Comparison of ENCODE assay signal across 22 mouse cellular contexts in genomic region chr19:47885886-47886285, GRCm38 (mm10). TPM values are rescaled to one million over a fixed set of nuclear protein-coding genes. Genes with fewer than 3 reads are reported as not detected.
A peak's percentile ranks its signal among the peaks of the same experiment; 100 is the strongest.
DNase-seq lines count a peak whose midpoint lies in the region; ATAC-seq and TF ChIP-seq lines count a peak whose summit lies in the region.
"Had no signal": no experiment of that assay in that cellular context is flagged by ENCODE, and none has a peak within 500 bp of the region (broad histone marks: within the 10 kb centered on the region; RNA-seq: fewer than 3 reads in every experiment).

No protein-coding gene starts in this region.

- no peak for TF ChIP-seq CTCF in lung, postnatal 0 days (IDR thresholded peaks at IDR 0.05)

- H3K27me3 ChIP-seq in heart, embryonic 12.5 days (replicated peaks): no peaks in the 10 kb centered on the region
- H3K27me3 ChIP-seq in kidney, embryonic 15.5 days: no peaks in the 10 kb centered on the region
- H3K27me3 ChIP-seq in lung, postnatal 0 days (replicated peaks; ENCODE audit: insufficient read depth, low read length): no peaks in the 10 kb centered on the region
- H3K27me3 ChIP-seq: embryonic facial prominence, embryonic 15.5 days; stomach, embryonic 15.5 days had no signal

- no peaks in the 10 kb centered on the region for H3K9me3 ChIP-seq in heart, embryonic 12.5 days (replicated peaks)
- H3K9me3 ChIP-seq in kidney, embryonic 15.5 days (replicated peaks): no peaks in the 10 kb centered on the region
- H3K9me3 ChIP-seq in lung, postnatal 0 days (ENCODE audit: low read length): no peaks in the 10 kb centered on the region
- H3K9me3 ChIP-seq: embryonic facial prominence, embryonic 15.5 days; forebrain, embryonic 10.5 days; megakaryocyte, embryonic 14.5 days; stomach, embryonic 15.5 days had no signal

- H3K36me3 ChIP-seq in heart, embryonic 12.5 days: no peaks in the 10 kb centered on the region
- H3K36me3 ChIP-seq in kidney, embryonic 15.5 days: no peaks in the 10 kb centered on the region
- no peaks in the 10 kb centered on the region for H3K36me3 ChIP-seq in lung, postnatal 0 days (ENCODE audit: insufficient read depth, low read length)
- H3K36me3 ChIP-seq: embryonic facial prominence, embryonic 15.5 days; forebrain, embryonic 10.5 days; G1E; stomach, embryonic 15.5 days had no signal

- 42% methylated on average over 11 of the region's 11 CpGs for WGBS in heart, embryonic 12.5 days
- 75% methylated on average over 11 of the region's 11 CpGs for WGBS in kidney, embryonic 15.5 days
- WGBS in lung, postnatal 0 days: 54% methylated on average over 11 of the region's 11 CpGs

- intact Hi-C loops in heart, postnatal 36 days (cut with DNase I): loop anchor here (2.0 kb wide), 1 partner anchor 33 kb away; the partner anchor contains the start of genes Cfap43 and Itprip

- no peak for DNase-seq in heart, postnatal 36 days
- no peak for DNase-seq in kidney, postnatal 36 days
- peak; percentile 16 for DNase-seq in lung, postnatal 0 days (ENCODE audit: low spot score)
- DNase-seq in lung, postnatal 10 days: no peak
- no peak for DNase-seq in layer of hippocampus, postnatal 36 days
- DNase-seq: adrenal gland, postnatal 25 days; cerebellum, adult 11-12 months; cerebellum, postnatal 25 days; forebrain, postnatal 0 days; retina, postnatal 1 day; thymus, adult 18-20 months had no signal

- H3K4me1 ChIP-seq in heart, embryonic 12.5 days (replicated peaks): peaks cover 50% of the 10 kb centered on the region
- peaks cover 56% of the 10 kb centered on the region for H3K4me1 ChIP-seq in kidney, embryonic 15.5 days
- peaks cover 8% of the 10 kb centered on the region; the same call in 1 of the 2 replicates for H3K4me1 ChIP-seq in lung, postnatal 0 days (ENCODE audit: insufficient read depth, low read depth, low read length)

- H3K27ac ChIP-seq in heart, embryonic 12.5 days (ENCODE audit: poor library complexity, severe bottlenecking): peak overlapping the region; percentile 49
- peak overlapping the region; percentile 56 for H3K27ac ChIP-seq in kidney, embryonic 15.5 days
- H3K27ac ChIP-seq in lung, postnatal 0 days (ENCODE audit: low read length): 0 out of 2 replicates have a peak overlapping the region, but pooled peaks have one; percentile 39
- H3K27ac ChIP-seq: embryonic facial prominence, embryonic 15.5 days; forebrain, embryonic 10.5 days; stomach, embryonic 15.5 days had no signal

- no peak for ATAC-seq in heart, embryonic 12.5 days (ENCODE audit: insufficient number of reproducible peaks, low FRiP score)
- no peak for ATAC-seq in kidney, embryonic 15.5 days (replicated peaks; ENCODE audit: low FRiP score)
- ATAC-seq in lung, postnatal 0 days: no peak
- ATAC-seq in monocyte, adult 5-6 weeks (replicated peaks; ENCODE audit: insufficient number of reproducible peaks, low FRiP score, low TSS enrichment, poor library complexity, severe bottlenecking): no peak
- ATAC-seq: forebrain, postnatal 0 days had no signal

- no peak overlapping the region for H3K4me2 ChIP-seq in heart, embryonic 12.5 days
- no peak overlapping the region for H3K4me2 ChIP-seq in kidney, embryonic 15.5 days
- H3K4me2 ChIP-seq in lung, postnatal 0 days (replicated peaks; ENCODE audit: low read depth, low read length): no peak overlapping the region
- H3K4me2 ChIP-seq: embryonic facial prominence, embryonic 15.5 days; stomach, embryonic 15.5 days had no signal

- TF ChIP-seq EP300 in lung, postnatal 0 days (IDR thresholded peaks at IDR 0.05): no peak

- H3K4me3 ChIP-seq in heart, embryonic 12.5 days: no peak overlapping the region
- H3K4me3 ChIP-seq in kidney, embryonic 15.5 days (replicated peaks): no peak overlapping the region
- no peak overlapping the region for H3K4me3 ChIP-seq in lung, postnatal 0 days (ENCODE audit: low read depth, low read length)
- H3K4me3 ChIP-seq: embryonic facial prominence, embryonic 15.5 days; forebrain, embryonic 10.5 days; megakaryocyte, embryonic 14.5 days; stomach, embryonic 15.5 days had no signal

- H3K9ac ChIP-seq in heart, embryonic 12.5 days: no peak overlapping the region
- no peak overlapping the region for H3K9ac ChIP-seq in kidney, embryonic 15.5 days
- no peak overlapping the region for H3K9ac ChIP-seq in lung, postnatal 0 days (replicated peaks; ENCODE audit: low read depth)
- H3K9ac ChIP-seq: embryonic facial prominence, embryonic 15.5 days; forebrain, postnatal 0 days; stomach, embryonic 15.5 days had no signal

RNA-seq across cellular contexts. Expression of gene Gsto2, which starts 20.6 kb away (rescaled TPM):
- 0.76 and 1.3 TPM in 2 replicates for polyA plus RNA-seq in heart, embryonic 12.5 days (2016; fragmentation: Nextera tagmentation; extraction: Ambion mirVana)
- 1 to 10 TPM; 2.1 to 2.3 TPM for total RNA-seq in heart, postnatal 36 days (2021)
- 1.6 and 2.0 TPM in 2 replicates for polyA plus RNA-seq in kidney, embryonic 15.5 days (2015; fragmentation: Nextera tagmentation; extraction: Ambion mirVana)
- polyA plus RNA-seq in lung, postnatal 0 days (2015; fragmentation: Nextera tagmentation; extraction: Ambion mirVana): 2.1 TPM in 2 replicates
- total RNA-seq in monocyte, adult 5-6 weeks (2017): 0.43 TPM in 1 of 3 replicates, not detected in the others
- total RNA-seq in layer of hippocampus, postnatal 36 days (2021): 1 to 10 TPM; 2.7 to 3.1 TPM

RNA-seq across cellular contexts. Expression of gene Gsto1, which starts 31.1 kb away (rescaled TPM):
- polyA plus RNA-seq in heart, embryonic 12.5 days (2016; fragmentation: Nextera tagmentation; extraction: Ambion mirVana): 81.4 and 84.0 TPM in 2 replicates
- total RNA-seq in heart, postnatal 36 days (2021): 100 to 1,000 TPM; 171 to 196 TPM
- polyA plus RNA-seq in kidney, embryonic 15.5 days (2015; fragmentation: Nextera tagmentation; extraction: Ambion mirVana): 115 and 119 TPM in 2 replicates
- 147 and 172 TPM in 2 replicates for polyA plus RNA-seq in lung, postnatal 0 days (2015; fragmentation: Nextera tagmentation; extraction: Ambion mirVana)
- total RNA-seq in monocyte, adult 5-6 weeks (2017): 50.9 to 119 TPM (median 77.1 TPM) in 3 replicates
- total RNA-seq in layer of hippocampus, postnatal 36 days (2021): 10 to 100 TPM; 46.5 to 50.0 TPM

RNA-seq across cellular contexts. Expression of gene Cfap43, which starts 33.2 kb away (rescaled TPM):
- polyA plus RNA-seq in heart, embryonic 12.5 days (2016; fragmentation: Nextera tagmentation; extraction: Ambion mirVana): 0.10 and 0.19 TPM in 2 replicates
- not detected for total RNA-seq in heart, postnatal 36 days (2021)
- polyA plus RNA-seq in kidney, embryonic 15.5 days (2015; fragmentation: Nextera tagmentation; extraction: Ambion mirVana): 0.06 TPM in 2 replicates
- 4.9 and 6.3 TPM in 2 replicates for polyA plus RNA-seq in lung, postnatal 0 days (2015; fragmentation: Nextera tagmentation; extraction: Ambion mirVana)
- total RNA-seq in monocyte, adult 5-6 weeks (2017): 0.19 to 1.3 TPM (median 0.19 TPM) in 3 replicates
- total RNA-seq in layer of hippocampus, postnatal 36 days (2021): 1 to 10 TPM; 1.2 to 1.7 TPM
- total RNA-seq: adrenal gland, postnatal 25 days; gastrocnemius, adult 18-20 months had no signal
- polyA plus RNA-seq: G1E; liver, embryonic 16.5 days had no signal

RNA-seq across cellular contexts. Expression of gene Itprip, which starts 33.2 kb away (rescaled TPM):
- polyA plus RNA-seq in heart, embryonic 12.5 days (2016; fragmentation: Nextera tagmentation; extraction: Ambion mirVana): 24.4 and 25.5 TPM in 2 replicates
- 10 to 100 TPM in 1 of 2 experiments, 1 to 10 TPM in 1; 9.9 to 15.1 TPM for total RNA-seq in heart, postnatal 36 days (2021)
- polyA plus RNA-seq in kidney, embryonic 15.5 days (2015; fragmentation: Nextera tagmentation; extraction: Ambion mirVana): 15.6 and 19.4 TPM in 2 replicates
- 15.6 and 15.9 TPM in 2 replicates for polyA plus RNA-seq in lung, postnatal 0 days (2015; fragmentation: Nextera tagmentation; extraction: Ambion mirVana)
- total RNA-seq in monocyte, adult 5-6 weeks (2017): 27.6 to 28.1 TPM (median 28.1 TPM) in 3 replicates
- total RNA-seq in layer of hippocampus, postnatal 36 days (2021): 1 to 10 TPM; 1.0 to 1.9 TPM

RNA-seq across cellular contexts. Expression of gene Cfap58, which starts 51.6 kb away (rescaled TPM):
- not detected in 2 replicates for polyA plus RNA-seq in heart, embryonic 12.5 days (2016; fragmentation: Nextera tagmentation; extraction: Ambion mirVana)
- 1 to 10 TPM; 2.1 to 2.2 TPM for total RNA-seq in heart, postnatal 36 days (2021)
- 0.09 TPM in 1 of 2 replicates, not detected in the other for polyA plus RNA-seq in kidney, embryonic 15.5 days (2015; fragmentation: Nextera tagmentation; extraction: Ambion mirVana)
- 2.0 and 2.6 TPM in 2 replicates for polyA plus RNA-seq in lung, postnatal 0 days (2015; fragmentation: Nextera tagmentation; extraction: Ambion mirVana)
- total RNA-seq in monocyte, adult 5-6 weeks (2017): not detected in 3 replicates
- total RNA-seq in layer of hippocampus, postnatal 36 days (2021): under 1 TPM; 0.30 to 0.35 TPM
- total RNA-seq: adrenal gland, postnatal 25 days; G1E; gastrocnemius, adult 18-20 months; gastrocnemius, postnatal 4 days had no signal
- polyA plus RNA-seq: forebrain, embryonic 10.5 days; G1E; liver, embryonic 16.5 days; stomach, embryonic 15.5 days had no signal
